Mouse (Mus musculus): Measurements from ENCODE around the gene Ldb1. TPM values are rescaled to one million over a fixed set of nuclear protein-coding genes. Genes with fewer than 3 reads are reported as not detected.
"Not testable (repeated sequence)": the region's sequence is repeated elsewhere in the genome, so short reads cannot be mapped to it uniquely, and the experiment has no call there.

Gene Ldb1
- total RNA-seq, 4 experiments from 2014 or later = 37.1 to 51.0 (median 42.0) TPM

DNA sequence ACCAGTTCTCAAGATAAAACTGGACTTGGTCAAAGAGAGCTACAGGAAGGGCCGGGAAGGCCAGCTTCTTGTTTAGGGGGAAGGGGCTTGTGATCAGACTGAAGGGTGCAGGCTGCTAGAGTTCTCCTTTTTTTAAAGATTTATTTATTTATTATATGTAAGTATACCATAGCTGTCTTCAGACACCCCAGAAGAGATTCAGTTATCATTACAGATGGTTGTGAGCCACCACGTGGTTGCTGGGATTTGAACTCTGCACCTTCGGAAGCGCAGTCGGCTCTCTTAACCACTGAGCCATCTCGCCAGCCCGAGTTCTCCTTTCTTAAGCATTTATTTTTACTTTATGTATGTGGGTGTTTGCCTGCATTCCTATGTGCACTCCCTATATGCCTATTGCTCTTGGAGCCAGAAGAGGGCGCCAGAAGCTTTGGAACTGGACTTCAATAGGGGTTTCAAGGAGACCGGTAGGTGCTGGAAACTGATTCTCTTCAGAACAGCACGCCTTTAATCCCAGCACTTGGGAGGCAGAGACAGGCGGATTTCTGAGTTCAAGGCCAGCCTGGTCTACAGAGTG lies 16.2 kb downstream of the Ldb1 start:
- no peak for DNase-seq (ENCODE audit: low spot score)

DNA sequence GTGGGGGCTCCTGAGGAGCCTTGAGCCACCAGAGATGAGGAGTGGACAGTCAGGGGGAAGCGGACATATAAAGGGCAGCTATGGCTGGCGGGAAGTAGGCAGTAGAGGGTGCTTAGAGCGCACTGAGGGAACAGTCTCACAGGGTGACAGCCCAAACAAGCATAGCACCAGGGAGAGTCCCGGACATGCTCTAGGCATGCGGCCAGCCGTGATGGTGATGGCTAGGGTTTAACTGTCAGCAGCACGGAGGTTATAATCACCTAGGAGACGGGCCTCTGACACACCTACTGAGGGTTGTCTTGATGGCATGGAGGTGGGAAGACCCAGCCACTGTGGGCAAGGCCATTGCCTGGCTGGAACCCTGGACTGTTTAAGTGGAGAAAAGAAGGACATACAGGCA lies 18.4 kb downstream of the Ldb1 start:
- DNase-seq (ENCODE audit: low spot score) = no peak

DNA sequence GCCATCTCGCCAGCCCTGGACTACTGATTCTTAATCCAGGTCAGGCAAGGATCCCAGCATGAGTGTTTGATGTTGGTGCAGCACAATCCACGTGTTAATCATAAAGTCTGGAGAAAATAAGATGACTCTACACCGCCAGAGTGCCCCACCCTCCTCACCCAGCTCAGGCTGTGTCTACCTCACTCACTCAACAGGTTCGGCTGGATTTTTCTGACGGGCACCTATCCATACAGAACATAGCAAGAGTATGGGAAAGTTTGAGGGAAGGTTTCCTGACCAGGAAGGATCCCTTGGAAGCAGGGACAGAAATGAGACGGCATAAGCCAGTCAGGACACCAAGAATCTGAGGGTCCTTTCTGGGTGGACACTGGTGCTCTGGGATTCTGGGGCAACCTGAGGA lies 20.1 kb downstream of the Ldb1 start:
- no peak for DNase-seq (ENCODE audit: low spot score)

DNA sequence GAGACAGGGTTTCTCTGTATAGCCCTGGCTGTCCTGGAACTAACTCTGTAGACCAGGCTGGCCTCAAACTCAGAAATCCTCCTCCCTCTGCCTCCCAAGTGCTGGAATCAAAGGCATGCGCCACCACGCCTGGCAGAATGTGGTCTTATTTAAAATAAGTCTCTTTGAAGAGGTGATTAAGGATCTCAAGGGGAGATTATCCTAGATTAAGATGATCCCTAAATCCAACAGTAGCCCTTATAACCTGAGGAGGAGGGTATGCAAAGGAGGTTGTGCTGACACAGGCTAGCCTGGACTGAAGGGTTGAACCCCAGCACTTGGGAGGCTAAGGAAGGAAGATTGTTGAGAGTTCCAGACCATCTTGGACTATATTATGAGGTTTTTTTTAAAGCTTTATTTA lies 29.0 kb downstream of the Ldb1 start:
- no peak for DNase-seq (ENCODE audit: low spot score)

DNA sequence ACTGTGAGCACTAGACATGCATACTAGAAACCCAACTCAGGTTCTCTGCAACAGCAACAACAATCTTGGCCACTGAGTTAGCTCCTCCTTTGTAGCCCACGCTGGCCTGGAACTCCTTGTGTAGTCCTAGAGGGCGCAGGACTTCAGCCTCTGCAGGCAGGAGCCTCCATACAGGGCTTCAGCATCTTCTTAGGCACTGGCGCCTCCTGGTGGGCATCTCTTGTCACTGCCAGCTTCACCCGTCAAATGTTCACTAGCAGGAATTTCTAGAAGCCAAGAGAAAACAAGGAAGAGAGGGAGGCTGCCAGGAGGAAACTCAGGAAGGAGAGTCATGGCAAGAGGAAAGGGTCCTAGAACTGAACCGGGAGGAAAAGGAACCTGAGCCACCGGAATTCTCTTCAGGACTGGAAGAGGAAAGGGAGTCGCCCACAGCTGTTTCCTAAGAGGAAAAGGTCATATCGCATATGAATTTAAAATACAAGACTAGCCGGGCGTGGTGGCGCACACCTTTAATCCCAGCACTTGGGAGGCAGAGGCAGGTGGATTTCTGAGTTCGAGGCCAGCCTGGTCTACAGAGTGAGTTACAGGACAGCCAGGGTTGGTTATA lies 30.3 kb downstream of the Ldb1 start:
- DNase-seq (ENCODE audit: low spot score) = peak; percentile 91

DNA sequence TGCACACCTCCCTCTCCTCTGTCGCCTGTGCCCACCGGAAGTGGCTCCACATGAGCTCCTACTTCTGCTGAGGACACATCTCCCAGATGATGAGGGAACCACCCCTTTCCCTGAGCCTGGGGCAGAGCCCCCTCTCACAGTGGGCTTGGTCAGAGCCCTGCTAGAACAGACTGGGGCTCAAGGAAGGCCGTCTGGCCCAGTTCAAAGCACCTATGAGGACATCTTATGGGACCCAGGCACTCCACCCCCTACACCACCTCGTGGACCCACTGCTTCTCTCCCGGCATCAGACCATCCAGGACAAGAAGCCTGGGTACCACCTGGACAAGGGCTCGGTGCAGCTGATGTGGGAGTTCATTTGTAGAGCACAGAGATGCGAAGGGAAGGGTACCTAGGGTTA lies 39.3 kb downstream of the Ldb1 start:
- DNase-seq (ENCODE audit: low spot score) = no peak

DNA sequence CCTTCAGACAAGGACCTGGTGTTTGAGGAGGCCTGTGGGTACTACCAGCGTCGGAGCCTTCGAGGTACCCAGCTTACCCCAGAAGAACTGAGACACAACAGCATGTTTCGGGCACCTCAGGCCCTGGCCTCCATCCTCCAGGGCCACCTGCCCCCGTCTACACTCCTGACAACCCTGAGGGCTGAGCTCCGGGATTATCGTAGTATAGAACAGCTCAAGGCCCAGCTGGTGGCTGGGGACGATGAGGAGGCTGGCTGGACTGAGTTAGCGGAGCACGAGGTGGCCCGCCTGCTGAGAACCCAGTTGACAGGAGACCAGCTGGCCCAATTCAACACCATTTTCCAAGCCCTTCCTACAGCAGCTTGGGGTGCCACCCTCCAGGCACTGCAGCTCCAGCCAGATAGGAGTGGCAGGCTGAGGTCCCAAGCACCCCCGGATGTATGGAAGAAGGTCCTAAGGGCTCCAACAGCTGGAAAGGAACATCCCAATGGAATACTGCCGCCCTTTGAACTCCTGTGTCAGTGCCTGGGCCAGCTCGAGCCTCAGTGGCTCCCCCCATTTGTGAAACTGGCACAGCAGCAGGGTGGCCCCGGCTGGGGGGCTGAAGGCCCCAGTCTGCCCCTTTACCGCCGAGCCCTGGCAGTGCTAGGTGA lies 40.1 kb downstream of the Ldb1 start:
- no peak for DNase-seq (ENCODE audit: low spot score)

DNA sequence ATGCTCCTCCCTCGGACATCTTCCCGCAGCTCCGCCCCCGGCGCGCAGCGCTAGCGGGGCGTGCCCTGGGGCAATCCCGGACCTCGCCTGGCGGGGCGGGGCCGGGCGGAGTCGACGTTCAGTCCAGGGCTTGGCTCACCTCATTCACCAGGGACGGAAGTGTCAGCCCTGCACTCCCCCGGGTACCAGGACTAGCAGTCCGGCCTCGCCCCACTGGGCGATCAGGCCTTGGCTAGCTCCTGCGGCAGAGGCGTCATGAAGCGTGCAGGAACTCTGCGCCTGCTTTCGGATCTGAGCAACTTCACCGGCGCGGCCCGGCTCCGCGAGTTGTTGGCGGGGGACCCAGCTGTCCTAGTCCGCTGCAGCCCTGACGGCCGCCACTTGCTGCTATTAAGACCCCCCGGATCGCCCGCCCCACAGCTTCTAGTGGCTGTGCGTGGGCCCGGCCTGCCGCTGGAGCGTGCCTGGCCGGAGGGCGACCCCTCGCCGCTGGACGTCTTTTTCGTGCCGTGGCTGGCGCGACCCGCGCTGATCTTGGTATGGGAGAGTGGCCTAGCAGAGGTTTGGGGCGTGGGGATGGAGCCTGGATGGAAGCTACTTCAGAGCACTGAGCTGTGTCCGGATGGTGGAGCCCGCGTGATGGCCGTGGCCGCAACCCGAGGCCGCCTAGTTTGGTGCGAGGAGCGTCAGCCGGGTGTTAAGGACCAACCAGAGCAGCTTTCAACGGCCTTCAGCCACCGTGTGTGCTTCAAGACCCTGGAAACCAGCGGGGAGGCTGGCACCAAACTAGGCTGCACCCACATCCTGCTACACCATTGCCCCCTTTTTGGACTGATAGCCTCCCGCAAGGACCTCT lies 41.4 kb downstream of the Ldb1 start, which contains the start of gene Hps6:
TSS of gene Hps6 (plus strand) at position 138 of the 856 bp plus-strand sequence.
- DNase-seq (ENCODE audit: low spot score) = peak; percentile 90

DNA sequence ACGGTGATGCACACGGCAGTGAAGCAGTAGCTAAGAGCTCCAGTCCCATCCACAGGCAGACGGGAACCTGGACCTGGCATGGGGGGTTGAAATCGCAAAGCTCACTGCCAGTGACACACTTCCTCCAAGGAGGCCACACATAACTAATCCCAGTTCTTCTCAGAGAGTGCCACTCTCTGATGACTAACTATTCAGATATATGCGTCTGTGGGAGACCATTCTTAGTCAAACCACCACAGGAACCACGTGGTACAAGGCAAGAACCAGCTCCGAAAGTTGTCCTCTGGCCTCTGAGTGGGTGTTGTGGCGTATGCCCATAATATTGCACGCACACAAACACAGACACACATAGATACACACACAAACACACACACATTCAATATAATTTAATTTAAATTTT lies 42.7 kb downstream of the Ldb1 start:
- no peak for DNase-seq (ENCODE audit: low spot score)

DNA sequence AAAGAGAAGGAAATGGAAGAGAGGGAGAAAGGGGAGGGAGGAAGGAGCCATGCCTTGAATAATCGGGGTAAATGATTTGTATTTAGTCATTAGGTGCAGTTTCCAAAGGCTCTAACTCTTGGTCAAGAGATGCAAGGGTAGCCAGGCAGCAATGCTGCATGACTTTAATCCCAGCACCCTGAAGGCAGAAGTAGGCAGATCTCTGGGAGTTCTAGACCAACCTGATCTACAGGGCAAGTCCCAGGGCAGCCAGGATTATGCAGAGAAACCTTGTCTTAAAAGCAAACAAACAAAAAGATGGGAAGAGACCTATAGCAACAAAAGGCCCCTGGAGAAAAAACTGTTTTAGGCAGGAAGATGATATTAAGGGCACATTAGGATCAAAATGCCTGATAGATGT lies 45.6 kb downstream of the Ldb1 start:
- DNase-seq (ENCODE audit: low spot score) = no peak

DNA sequence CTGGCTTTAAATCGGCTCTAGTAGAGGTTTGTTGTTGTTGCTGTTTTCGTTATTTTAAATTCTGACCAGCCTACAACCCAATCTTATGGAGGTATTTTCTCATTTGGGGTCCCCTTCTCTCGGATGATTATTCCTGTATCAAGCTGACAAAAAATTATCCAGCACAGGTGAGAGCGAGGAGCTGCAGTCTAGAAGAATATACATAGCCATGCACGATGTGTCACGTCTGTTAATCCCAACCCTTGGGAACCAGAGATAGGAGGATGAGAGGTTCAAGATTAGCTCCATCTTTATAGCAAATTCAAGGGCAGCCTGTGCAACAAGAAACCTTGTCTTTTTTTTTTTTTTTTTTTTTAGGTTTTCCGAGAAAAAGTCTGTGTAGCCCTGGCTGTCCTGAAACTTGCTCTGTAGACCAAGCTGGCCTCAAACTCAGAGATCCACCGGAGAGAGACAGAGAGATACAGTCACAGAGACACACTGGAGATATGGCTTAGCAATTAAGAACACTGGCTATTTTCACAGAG lies 46.3 kb downstream of the Ldb1 start:
- DNase-seq (ENCODE audit: low spot score) = no peak

DNA sequence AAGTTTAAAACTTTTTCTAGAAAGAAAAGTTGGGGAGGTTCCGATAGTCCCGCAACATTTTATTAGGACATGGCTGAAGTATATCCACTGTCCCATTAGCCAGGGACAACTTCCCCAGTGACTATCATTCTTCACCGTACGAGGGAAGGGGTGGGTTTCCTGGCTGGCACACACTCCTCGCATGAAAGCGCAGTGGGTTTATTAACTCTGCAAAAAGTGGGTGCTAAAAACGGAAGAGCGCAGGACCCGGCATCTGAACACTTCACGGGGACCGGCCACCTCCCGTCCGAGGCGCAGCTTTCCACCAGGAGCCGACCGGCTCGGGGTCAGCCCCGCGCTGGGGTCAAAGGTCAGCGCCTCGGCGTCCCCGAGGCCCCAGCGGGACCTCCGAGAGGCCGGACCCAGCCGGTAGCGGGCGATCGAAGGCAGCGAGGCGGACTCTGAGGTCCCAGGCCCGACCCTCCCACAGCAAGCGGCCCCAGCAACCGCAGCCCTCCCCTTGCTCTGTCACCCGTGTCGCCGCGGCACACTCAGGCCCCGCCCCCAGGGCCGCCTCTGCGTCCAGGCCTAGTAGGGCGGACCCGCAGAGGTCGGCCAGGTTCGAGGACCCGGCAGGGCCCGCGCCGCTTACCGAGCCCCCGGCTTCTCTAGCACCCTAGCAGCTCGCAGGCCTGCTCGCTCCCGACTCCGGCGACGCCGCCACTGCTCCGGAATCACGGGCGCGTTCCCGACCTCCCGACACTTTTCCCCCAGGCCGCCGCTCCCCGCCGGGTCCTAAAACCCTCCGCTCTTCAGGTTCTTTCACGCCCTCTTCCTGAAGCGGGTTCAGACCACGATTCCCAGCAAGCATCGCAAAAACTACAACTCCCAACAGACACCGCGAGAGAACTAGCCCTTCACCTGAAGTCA lies 47.0 kb downstream of the Ldb1 start, which contains the start of gene Armh3:
TSS of gene Armh3 (minus strand) at position 704 of the 909 bp plus-strand sequence.
- peak; percentile 93 for DNase-seq (ENCODE audit: low spot score)

DNA sequence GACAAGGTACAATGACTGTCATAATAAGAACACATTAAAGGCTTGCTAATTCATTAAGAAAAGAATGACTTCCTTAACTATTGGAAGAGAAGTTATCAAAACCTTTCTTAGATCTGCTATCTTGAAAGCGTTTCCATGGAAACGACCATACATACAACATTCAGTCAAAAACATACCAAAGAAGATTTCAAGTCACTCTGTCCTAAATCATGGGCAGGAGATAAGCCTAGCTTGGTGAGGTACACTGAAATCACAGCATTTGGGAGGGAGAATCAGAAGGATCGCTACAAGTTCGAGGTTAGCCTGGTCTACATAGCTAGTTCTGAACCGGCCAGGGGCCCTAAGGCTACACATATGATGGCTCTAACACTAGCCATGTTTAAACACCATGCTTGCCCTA lies 47.6 kb downstream of the Ldb1 start:
- no peak for DNase-seq (ENCODE audit: low spot score)

DNA sequence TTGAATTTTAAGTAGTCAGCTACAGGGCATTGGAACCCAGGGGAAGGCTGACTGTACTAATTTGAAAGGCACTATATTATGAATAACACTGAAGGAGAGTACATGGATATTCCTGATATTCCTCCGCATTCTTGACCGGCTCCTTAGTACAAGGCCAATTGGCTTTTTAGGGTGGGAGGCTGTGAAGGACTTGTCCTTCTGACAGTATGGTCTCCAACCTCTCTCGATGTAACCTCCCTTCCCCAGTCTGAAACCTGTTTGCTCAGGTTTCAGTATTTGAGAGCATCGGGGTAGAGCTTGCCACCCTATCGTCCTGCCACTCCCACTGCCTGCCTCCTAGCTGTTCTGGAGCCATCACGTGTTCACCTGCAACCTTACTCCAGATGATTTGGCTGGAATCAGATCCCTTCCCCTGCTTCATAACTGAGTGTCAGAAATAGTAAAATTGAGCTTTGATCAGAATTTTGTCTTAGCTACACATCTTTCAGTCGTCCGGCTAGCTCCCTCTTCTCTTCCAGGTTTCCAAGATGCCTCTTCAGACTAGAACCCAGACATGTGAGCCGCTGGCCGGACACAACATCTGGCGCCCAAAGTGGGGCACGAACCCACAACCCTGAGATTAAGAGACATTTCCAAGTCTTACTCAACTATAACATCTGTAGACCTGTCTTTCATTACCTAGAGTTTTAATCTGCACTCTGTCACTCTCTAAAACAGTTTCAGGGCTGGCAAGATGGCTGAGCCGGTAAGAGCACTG lies 50.9 kb downstream of the Ldb1 start:
- DNase-seq (ENCODE audit: low spot score) = no peak

DNA sequence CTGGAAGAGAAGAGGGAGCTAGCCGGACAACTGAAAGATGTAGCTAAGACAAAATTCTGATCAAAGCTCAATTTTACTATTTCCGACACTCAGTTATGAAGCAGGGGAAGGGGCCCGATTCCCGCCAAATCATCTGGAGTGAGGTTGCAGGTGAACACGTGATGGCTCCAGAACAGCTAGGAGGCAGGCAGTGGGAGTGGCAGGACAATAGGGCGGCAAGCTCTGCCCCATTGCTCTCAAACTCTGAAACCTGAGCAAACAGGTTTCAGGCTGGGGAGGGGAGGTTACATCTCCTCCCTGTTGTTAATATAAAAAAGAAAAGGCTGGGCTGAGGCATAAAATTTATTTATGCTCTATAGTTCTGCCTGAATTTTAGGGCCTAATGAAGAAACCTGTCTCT lies 51.6 kb downstream of the Ldb1 start:
- not testable (repeated sequence) for DNase-seq (ENCODE audit: low spot score)

DNA sequence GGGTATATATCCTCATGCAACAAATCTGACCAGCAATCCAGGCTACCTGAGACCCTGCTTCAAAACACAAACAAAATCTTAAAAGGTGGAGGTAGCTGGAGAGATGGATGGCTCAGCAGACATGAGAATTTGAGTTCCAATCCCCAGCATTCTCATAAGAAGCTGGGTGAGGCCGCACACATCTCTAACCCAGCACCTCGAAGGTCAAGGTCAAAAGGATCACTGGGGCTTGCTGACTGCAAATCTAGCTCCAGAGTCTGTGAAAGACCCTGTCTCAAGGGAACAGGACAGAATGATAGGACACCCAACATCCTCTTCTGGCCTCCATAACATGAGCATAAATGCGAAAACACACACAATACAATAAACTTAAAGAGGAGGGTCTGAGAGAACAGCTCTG lies 53.8 kb downstream of the Ldb1 start:
- no peak for DNase-seq (ENCODE audit: low spot score)

DNA sequence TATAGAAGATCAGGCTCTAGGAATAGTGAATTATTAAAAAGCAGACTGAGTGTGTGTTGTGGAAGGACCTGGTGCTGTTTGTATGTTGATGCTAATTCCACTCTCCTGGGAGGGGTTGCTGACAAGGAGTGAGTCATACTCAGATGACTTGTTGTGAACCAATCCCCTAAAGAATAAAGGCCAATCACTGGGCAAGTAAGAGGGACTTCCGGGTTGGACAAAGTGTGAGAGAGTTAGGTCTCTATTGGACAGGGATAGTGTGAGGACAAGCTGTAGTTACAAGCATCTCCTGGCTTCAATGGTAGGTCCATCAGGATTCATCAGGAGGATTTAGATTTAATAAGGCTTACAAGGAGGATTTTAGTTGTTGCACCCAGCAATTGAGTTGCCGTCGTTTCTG lies 56.8 kb downstream of the Ldb1 start:
- DNase-seq (ENCODE audit: low spot score) = no peak

DNA sequence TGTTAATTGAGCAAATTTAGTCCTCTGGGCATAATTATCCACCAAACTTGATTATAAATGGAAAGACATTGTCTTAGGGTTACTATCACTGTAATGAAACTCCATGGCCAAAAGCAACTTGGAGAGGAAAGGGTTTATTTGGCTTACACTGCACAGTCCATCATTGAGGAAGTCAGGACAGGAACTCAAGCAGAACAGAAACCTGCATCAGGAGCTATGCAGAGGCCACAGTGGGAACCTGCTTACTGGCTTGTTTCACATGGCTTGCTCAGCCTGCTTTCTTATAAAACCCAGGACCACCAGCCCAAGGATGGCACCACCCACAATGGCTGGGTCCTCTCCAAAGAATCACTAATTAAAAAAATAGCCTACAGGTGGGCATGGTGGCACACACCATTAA lies 60.6 kb downstream of the Ldb1 start:
- DNase-seq (ENCODE audit: low spot score) = no peak

Data from heart, adult 8-10 months (tissue).